Mouse (Mus musculus) G1E (cell line): ENCODE data around the gene Gm45062. TPM values are rescaled to one million over a fixed set of nuclear protein-coding genes. Genes with fewer than 3 reads are reported as not detected.
A peak's percentile ranks its signal among the peaks of the same experiment; 100 is the strongest.

Experiments used
- ATAC-seq: 2 replicates; pipeline ENCODE4 v1.8.0; 2016; ENCODE audit warnings: mild to moderate bottlenecking; ENCODE audit not compliant: insufficient number of reproducible peaks, poor library complexity, low FRiP score, severe bottlenecking; ENCODE audit errors: extremely low read depth
- DNase-seq: peaks from one replicate; pipeline ENCODE4 v3.0.0; 2012; ENCODE audit warnings: low spot score
- H3K27me3 ChIP-seq: 2 replicates; pipeline ENCODE4 v1.6.1; 2012; ENCODE audit warnings: mild to moderate bottlenecking, low read length, inconsistent platforms; ENCODE audit not compliant: insufficient read depth
- H3K36me3 ChIP-seq: replicated peaks from 2 replicates; pipeline ENCODE3; 2012; ENCODE audit warnings: mild to moderate bottlenecking, inconsistent platforms
- H3K4me1 ChIP-seq: 2 replicates; pipeline ENCODE4 v1.6.1; 2012; ENCODE audit warnings: low read depth, low read length, inconsistent platforms, mixed read lengths; ENCODE audit not compliant: insufficient read depth
- H3K4me3 ChIP-seq: 2 replicates; pipeline ENCODE4 v1.5.1; 2012; ENCODE audit warnings: low read depth, mild to moderate bottlenecking, inconsistent platforms, low read length, moderate library complexity, mixed read lengths
- H3K9me3 ChIP-seq: replicated peaks from 2 replicates; pipeline ENCODE4 v1.6.1; 2012; ENCODE audit warnings: inconsistent platforms
- CTCF ChIP-seq: IDR thresholded peaks from 2 replicates; pipeline ENCODE4 v1.5.1; 2012; ENCODE audit warnings: low read depth, low read length, inconsistent platforms, mixed read lengths
- GATA1 ChIP-seq: IDR thresholded peaks from 2 replicates; pipeline ENCODE4 v1.6.1; 2012; ENCODE audit warnings: borderline replicate concordance, low read length, inconsistent platforms, mixed read lengths
- GATA2 ChIP-seq: IDR thresholded peaks from 2 replicates; pipeline ENCODE4 v1.6.1; 2012; ENCODE audit warnings: low read depth, low read length, inconsistent platforms, borderline replicate concordance
- POLR2AphosphoS5 ChIP-seq: IDR thresholded peaks from 2 replicates; pipeline ENCODE4 v1.6.1; 2012; ENCODE audit warnings: low read depth, low read length, inconsistent platforms; ENCODE audit not compliant: insufficient replicate concordance
- TAL1 ChIP-seq: conservative IDR thresholded peaks from 2 replicates; pipeline ENCODE4 v1.6.1; 2012; ENCODE audit warnings: low read depth, low read length, inconsistent platforms, mixed read lengths
- polyA plus RNA-seq: library from polyadenylated mRNA; stranded (reverse); fragments of >175 nt; gene quantifications from 2 replicates; pipeline ENCODE4 v1.2.3, GENCODE M21; 2012
- total RNA-seq, 2 experiments: library from RNA; stranded (forward) in 1 of 2; stranded (reverse) in 1 of 2; fragments of 200-1000 nt in 1 of 2; fragments of >200 nt in 1 of 2; fragmentation: Nextera tagmentation in 1 of 2; gene quantifications; 2 replicates each; pipeline ENCODE4 v1.2.3; 2014 to 2017

Gene Gm45062
- total and polyA plus RNA-seq, 3 experiments, result 57.6 to 88.3 TPM; not detected in 1

DNA sequence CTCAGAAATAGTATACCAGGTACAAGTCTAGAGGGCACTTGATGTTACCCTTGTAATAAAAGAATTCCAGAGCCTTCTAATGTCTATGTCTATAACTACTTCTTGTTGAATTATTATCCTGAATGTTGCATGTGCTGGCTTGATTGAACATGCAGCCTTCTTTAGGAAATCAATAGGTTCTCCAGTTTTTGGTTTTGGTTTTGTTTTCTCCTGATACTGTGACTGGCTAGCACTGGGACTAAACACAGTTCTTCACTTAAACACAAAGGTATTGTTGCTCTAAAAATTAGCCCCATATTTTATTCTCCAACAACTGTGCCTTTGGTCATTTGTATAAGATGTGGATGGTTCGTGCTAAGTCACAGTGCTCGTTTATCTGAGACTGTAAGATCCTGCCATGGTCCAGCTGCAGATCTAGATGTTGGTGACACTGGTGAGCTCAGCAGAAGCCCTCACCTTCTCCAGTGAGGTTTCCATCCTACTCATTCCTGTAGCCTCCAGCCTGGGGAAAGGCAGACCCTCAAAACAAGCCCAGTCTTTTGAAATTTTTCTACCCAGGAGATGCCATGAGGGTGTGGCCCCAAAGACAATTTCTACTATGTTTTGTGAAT is 89.9 kb downstream of the Gm45062 start:
- Histone ChIP-seq H3K9me3 (no peaks in the 10 kb centered on the region), H3K4me1 (peaks cover 62% of the 10 kb centered on the region), H3K27me3 (no peaks in the 10 kb centered on the region), H3K36me3 (peaks cover 4% of the 10 kb centered on the region), H3K4me3 (peak overlapping the region; percentile 44; the same call in 1 of the 2 replicates)
- ATAC-seq (no peak; the same call in 1 of the 2 replicates), DNase-seq (no peak)
- no peak for TF ChIP-seq GATA1
- no peak for TF ChIP-seq GATA2
- TF ChIP-seq CTCF, result no peak

GRCm38 (mm10) chr6:8351507-8351906 is 92.3 kb downstream of the Gm45062 start:
- Histone ChIP-seq H3K9me3 (no peaks in the 10 kb centered on the region), H3K36me3 (peaks cover 13% of the 10 kb centered on the region), H3K4me1 (peaks cover 64% of the 10 kb centered on the region), H3K27me3 (no peaks in the 10 kb centered on the region), H3K4me3 (no peak overlapping the region)
- TF ChIP-seq GATA1, result no peak
- no peak for TF ChIP-seq GATA2
- TF ChIP-seq CTCF, result no peak
- no peak for TF ChIP-seq TAL1
- no peak for TF ChIP-seq POLR2AphosphoS5
- ATAC-seq (no peak), DNase-seq (no peak)

GRCm38 (mm10) chr6:8352533-8353168 is 93.4 kb downstream of the Gm45062 start:
- no peaks in the 10 kb centered on the region for H3K27me3 ChIP-seq
- no peak overlapping the region for H3K4me3 ChIP-seq
- H3K4me1 ChIP-seq, result peaks cover 58% of the 10 kb centered on the region
- H3K9me3 ChIP-seq, result no peaks in the 10 kb centered on the region
- DNase-seq (no peak), ATAC-seq (no peak)
- TF ChIP-seq GATA2 (no peak), POLR2AphosphoS5 (no peak), TAL1 (no peak), CTCF (no peak), GATA1 (no peak)
- peaks cover 14% of the 10 kb centered on the region for H3K36me3 ChIP-seq

DNA sequence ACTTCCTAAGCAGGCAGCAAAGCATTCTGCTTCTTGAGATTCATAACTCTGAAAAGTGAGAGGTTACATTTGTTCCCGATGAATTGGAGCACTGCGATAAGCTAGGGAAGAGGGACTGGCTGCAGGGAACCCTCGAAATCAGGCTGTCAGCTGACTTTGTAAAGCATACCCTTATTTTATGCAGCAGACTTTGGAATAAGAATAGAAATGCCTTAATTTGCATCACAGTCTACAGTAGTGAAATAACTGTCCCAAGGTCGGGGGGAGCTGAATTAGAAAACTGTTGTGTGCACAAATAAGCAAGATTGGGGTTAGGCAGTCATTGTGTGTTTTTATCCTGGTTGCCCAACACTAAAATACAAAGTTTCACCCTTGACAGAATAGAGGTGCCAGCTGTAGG is 94.2 kb downstream of the Gm45062 start:
- ATAC-seq (no peak), DNase-seq (no peak)
- TF ChIP-seq CTCF, result no peak
- TF ChIP-seq GATA1, result no peak
- no peak for TF ChIP-seq POLR2AphosphoS5
- TF ChIP-seq TAL1, result no peak
- no peak for TF ChIP-seq GATA2
- no peaks in the 10 kb centered on the region for H3K27me3 ChIP-seq
- H3K4me1 ChIP-seq, result peaks cover 54% of the 10 kb centered on the region
- no peaks in the 10 kb centered on the region for H3K9me3 ChIP-seq
- peaks cover 14% of the 10 kb centered on the region for H3K36me3 ChIP-seq
- H3K4me3 ChIP-seq, result no peak overlapping the region

GRCm38 (mm10) chr6:8354846-8355245 is 95.6 kb downstream of the Gm45062 start:
- no peak for DNase-seq
- H3K27me3 ChIP-seq, result no peaks in the 10 kb centered on the region

GRCm38 (mm10) chr6:8358232-8358631 is 99.0 kb downstream of the Gm45062 start:
- H3K36me3 ChIP-seq, result peaks cover 14% of the 10 kb centered on the region
- H3K4me3 ChIP-seq, result no peak overlapping the region
- no peak for TF ChIP-seq GATA2
- no peak for TF ChIP-seq TAL1
- no peak for TF ChIP-seq CTCF
- TF ChIP-seq POLR2AphosphoS5, result no peak
- no peaks in the 10 kb centered on the region for H3K9me3 ChIP-seq
- peaks cover 26% of the 10 kb centered on the region for H3K4me1 ChIP-seq
- ATAC-seq (peak; percentile 60; the same call in 1 of the 2 replicates), DNase-seq (no peak)
- no peaks in the 10 kb centered on the region for H3K27me3 ChIP-seq

More at GRCm38 (mm10) chr6:8354846-8355245, 95.6 kb downstream of the Gm45062 start:
- no peaks in the 10 kb centered on the region for H3K9me3 ChIP-seq
- peaks cover 14% of the 10 kb centered on the region for H3K36me3 ChIP-seq
- peaks cover 54% of the 10 kb centered on the region for H3K4me1 ChIP-seq
- no peak overlapping the region for H3K4me3 ChIP-seq
- ATAC-seq, result no peak
- TF ChIP-seq CTCF (no peak), POLR2AphosphoS5 (no peak), GATA2 (no peak), TAL1 (no peak), GATA1 (no peak)

- Histone ChIP-seq H3K36me3 (peaks cover 14% of the 10 kb centered on the region), H3K9me3 (no peaks in the 10 kb centered on the region), H3K27me3 (no peaks in the 10 kb centered on the region), H3K4me1 (peaks cover 25% of the 10 kb centered on the region), H3K4me3 (no peak overlapping the region)
- DNase-seq, result no peak
- ATAC-seq, result no peak
- no peak for TF ChIP-seq CTCF
- no peak for TF ChIP-seq GATA1
- no peak for TF ChIP-seq GATA2
- TF ChIP-seq POLR2AphosphoS5, result no peak
- TF ChIP-seq TAL1, result no peak
Observed at GRCm38 (mm10) chr6:8358782-8359181, 99.5 kb downstream of the Gm45062 start.
